Mouse (Mus musculus) liver, embryonic 14.5 days (tissue): ENCODE measurements around the gene Acvr1. TPM values are rescaled to one million over a fixed set of nuclear protein-coding genes. Genes with fewer than 3 reads are reported as not detected.

Experiments
- ATAC-seq: fragments of 200-750 bp; cut with Nextera tagmentation; 2 replicates; pipeline ENCODE4 v1.8.0; 2017; ENCODE audit warnings: moderate number of reproducible peaks, mild to moderate bottlenecking, moderate library complexity; ENCODE audit not compliant: insufficient read depth
- DNase-seq, 3 experiments: peaks; one replicate each; pipeline ENCODE4 v3.0.0-alpha.2; 2012 to 2013; ENCODE audit warnings: low read depth in 3 of 3, low spot score in 3 of 3
- H3K27ac ChIP-seq: fragments of 300-500 bp; sonication (generic); 2 replicates; pipeline ENCODE4 v1.5.1; 2014; ENCODE audit warnings: moderate library complexity, mild to moderate bottlenecking, control low read depth, inconsistent platforms
- H3K27me3 ChIP-seq: fragments of 300-500 bp; sonication (generic); 2 replicates; pipeline ENCODE4 v1.6.1; 2014; ENCODE audit warnings: mild to moderate bottlenecking, low read length, moderate library complexity; ENCODE audit not compliant: control insufficient read depth, insufficient read depth
- H3K36me3 ChIP-seq: fragments of 300-500 bp; sonication (generic); replicated peaks from 2 replicates; pipeline ENCODE4 v1.6.1; 2014; ENCODE audit warnings: low read depth; ENCODE audit not compliant: control insufficient read depth, insufficient read depth
- H3K4me1 ChIP-seq, 2 experiments: fragments of 200-500 bp in 1 of 2; fragments of 300-500 bp in 1 of 2; sonication (generic) in 1 of 2; replicated peaks; 2 replicates each; pipeline ENCODE4 v1.6.1; 2012 to 2014; ENCODE audit warnings: antibody characterized with exemption in 1 of 2, inconsistent platforms in 1 of 2, low read length in 1 of 2; ENCODE audit not compliant: control insufficient read depth in 2 of 2, insufficient read depth in 2 of 2
- H3K4me2 ChIP-seq: fragments of 300-500 bp; sonication (generic); 2 replicates; pipeline ENCODE4 v1.6.1; 2014; ENCODE audit warnings: low read depth, mild to moderate bottlenecking, control low read depth, moderate library complexity
- H3K4me3 ChIP-seq, 2 experiments: fragments of 200-500 bp in 1 of 2; fragments of 300-500 bp in 1 of 2; sonication (generic) in 1 of 2; 2 replicates each; pipeline ENCODE4 v1.5.1; 2012 to 2014; ENCODE audit warnings: low read depth in 2 of 2, low read length in 2 of 2, mild to moderate bottlenecking in 2 of 2, control low read depth in 1 of 2, inconsistent platforms in 1 of 2, moderate library complexity in 1 of 2; ENCODE audit not compliant: insufficient read depth in 1 of 2
- H3K9ac ChIP-seq: fragments of 300-500 bp; sonication (generic); replicated peaks from 2 replicates; pipeline ENCODE4 v1.6.1; 2014; ENCODE audit warnings: mild to moderate bottlenecking, control low read depth, moderate library complexity
- H3K9me3 ChIP-seq: fragments of 300-500 bp; sonication (generic); 2 replicates; pipeline ENCODE4 v1.6.1; 2016; ENCODE audit warnings: low read length, mixed read lengths; ENCODE audit not compliant: control insufficient read depth
- CTCF ChIP-seq: IDR thresholded peaks from 2 replicates; pipeline ENCODE4 v1.5.1; 2016; ENCODE audit warnings: antibody characterized with exemption, low read depth, control low read depth
- EP300 ChIP-seq: IDR thresholded peaks from 2 replicates; pipeline ENCODE4 v1.6.1; 2016; ENCODE audit warnings: antibody characterized with exemption, low read depth
- WGBS: fragments of 180-500 bp; shearing (Covaris S2); extraction: QIAGEN DNeasy Blood & Tissue Kit; methylation state at CpG from one replicate; pipeline ENCODE4 v1.1.7; 2014; ENCODE audit not compliant: insufficient replicate concordance; 5-methylcytosine and 5-hydroxymethylcytosine counted together
- polyA plus RNA-seq, 2 experiments: library from polyadenylated mRNA; depleted of rRNA in 1 of 2; stranded (reverse) in 1 of 2; unstranded in 1 of 2; fragments of >200 nt; fragmentation: Nextera tagmentation in 1 of 2; extraction: Ambion mirVana in 1 of 2; gene quantifications; 2 replicates each; pipeline versions ENCODE4 v1.2.1 to v1.2.3; 2012 to 2014

Acvr1 gene
- polyA plus RNA-seq, 2 experiments, result 2.0 to 3.3 TPM

DNA sequence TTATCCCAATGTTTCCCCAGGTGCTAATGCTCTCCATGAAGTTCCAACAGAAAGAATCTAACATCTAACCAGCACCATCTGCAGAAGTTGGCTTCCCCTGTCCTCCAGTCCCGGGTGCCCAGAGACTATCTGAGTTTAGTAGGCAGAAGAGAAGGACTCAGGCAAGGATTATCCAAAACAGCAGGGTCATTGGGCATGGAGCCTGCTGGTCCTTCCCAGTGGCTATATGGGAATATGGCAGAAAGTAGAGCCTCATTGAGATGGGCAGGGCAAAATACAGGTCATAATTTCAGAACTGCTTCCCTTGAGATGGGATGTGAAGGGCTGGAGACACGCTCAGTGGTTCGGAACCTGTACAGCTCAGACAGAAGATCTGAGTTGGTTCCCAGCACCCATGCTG lies 39.2 kb downstream of the Acvr1 start:
- no peaks in the 10 kb centered on the region for H3K27me3 ChIP-seq
- DNase-seq (no peak), ATAC-seq (no peak)
- H3K27ac ChIP-seq, result no peak overlapping the region
- 60% methylated on average over 3 of the region's 3 CpGs for WGBS
- no peak overlapping the region for H3K4me2 ChIP-seq
- peaks cover 0 to 10% of the 10 kb centered on the region in 2 experiments; a peak in 2 of 4 replicates for H3K4me1 ChIP-seq
- TF ChIP-seq EP300 (no peak), CTCF (no peak)
- no peaks in the 10 kb centered on the region for H3K36me3 ChIP-seq
- no peaks in the 10 kb centered on the region for H3K9me3 ChIP-seq
- no peak overlapping the region for H3K4me3 ChIP-seq
- no peak overlapping the region for H3K9ac ChIP-seq

DNA sequence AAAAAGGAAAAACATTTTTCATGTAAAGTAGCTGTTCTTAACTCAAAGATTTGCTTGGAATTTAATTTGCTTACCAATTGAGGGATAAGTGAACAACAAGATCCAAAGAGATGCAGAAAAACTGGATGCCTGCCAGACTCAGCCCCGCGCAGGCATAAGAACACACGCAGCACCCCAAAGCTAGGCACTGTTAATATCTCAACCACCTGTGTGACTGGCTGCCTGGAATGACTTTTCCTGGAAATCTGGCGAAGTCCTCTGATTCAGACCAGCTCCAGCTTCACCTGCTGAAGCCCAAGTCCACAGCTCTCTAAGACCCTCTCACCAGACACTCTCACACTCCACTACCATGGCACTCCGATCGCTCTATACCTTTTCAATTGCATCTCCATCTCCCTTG lies 42.6 kb downstream of the Acvr1 start:
- TF ChIP-seq CTCF (no peak), EP300 (no peak)
- Histone ChIP-seq H3K4me2 (no peak overlapping the region), H3K9me3 (no peaks in the 10 kb centered on the region), H3K27ac (no peak overlapping the region), H3K27me3 (no peaks in the 10 kb centered on the region), H3K4me1 (peaks cover 0 to 1% of the 10 kb centered on the region in 2 experiments; a peak in 1 of 4 replicates), H3K9ac (no peak overlapping the region), H3K4me3 (no peak overlapping the region), H3K36me3 (no peaks in the 10 kb centered on the region)
- WGBS, result 79% methylated on average over 6 of the region's 6 CpGs
- ATAC-seq (no peak), DNase-seq (no peak)

DNA sequence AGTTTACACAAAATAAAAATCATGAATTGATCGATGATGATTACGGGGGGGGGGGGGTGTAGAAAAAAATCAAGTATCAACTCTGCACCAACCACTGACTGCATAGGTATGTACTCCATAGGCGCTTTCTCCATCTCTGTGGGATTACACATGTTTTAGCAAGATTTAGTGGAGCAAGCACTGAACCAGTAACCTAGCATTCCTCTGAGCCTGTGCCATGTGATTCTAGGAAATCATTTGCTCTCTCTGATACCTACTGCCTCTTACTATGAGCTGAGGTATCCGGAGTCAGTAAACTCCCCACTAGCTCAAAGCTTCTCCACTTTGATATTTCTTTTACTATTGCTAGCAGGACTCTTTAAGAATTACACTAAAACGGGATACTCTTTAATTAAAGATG lies 43.1 kb downstream of the Acvr1 start:
- H3K4me1 ChIP-seq, result no peaks in the 10 kb centered on the region
- no peak overlapping the region for H3K27ac ChIP-seq
- H3K27me3 ChIP-seq, result no peaks in the 10 kb centered on the region
- DNase-seq (no peak), ATAC-seq (no peak)
- no peak overlapping the region for H3K9ac ChIP-seq
- no peaks in the 10 kb centered on the region for H3K9me3 ChIP-seq
- TF ChIP-seq CTCF, result no peak
- TF ChIP-seq EP300, result no peak
- no peak overlapping the region for H3K4me3 ChIP-seq
- WGBS, result 70% methylated on average over 5 of the region's 5 CpGs
- H3K36me3 ChIP-seq, result no peaks in the 10 kb centered on the region
- no peak overlapping the region for H3K4me2 ChIP-seq

- Histone ChIP-seq H3K9me3 (no peaks in the 10 kb centered on the region), H3K27ac (no peak overlapping the region), H3K27me3 (no peaks in the 10 kb centered on the region), H3K4me1 (no peaks in the 10 kb centered on the region), H3K4me2 (no peak overlapping the region), H3K9ac (no peak overlapping the region), H3K4me3 (no peak overlapping the region), H3K36me3 (no peaks in the 10 kb centered on the region)
- TF ChIP-seq EP300, result no peak
- no peak for TF ChIP-seq CTCF
- WGBS, result 66% methylated on average over 12 of the region's 12 CpGs
- DNase-seq (no peak), ATAC-seq (no peak)
Measured at GRCm38 (mm10) chr2:58523097-58523496, 43.9 kb downstream of the Acvr1 start.

DNA sequence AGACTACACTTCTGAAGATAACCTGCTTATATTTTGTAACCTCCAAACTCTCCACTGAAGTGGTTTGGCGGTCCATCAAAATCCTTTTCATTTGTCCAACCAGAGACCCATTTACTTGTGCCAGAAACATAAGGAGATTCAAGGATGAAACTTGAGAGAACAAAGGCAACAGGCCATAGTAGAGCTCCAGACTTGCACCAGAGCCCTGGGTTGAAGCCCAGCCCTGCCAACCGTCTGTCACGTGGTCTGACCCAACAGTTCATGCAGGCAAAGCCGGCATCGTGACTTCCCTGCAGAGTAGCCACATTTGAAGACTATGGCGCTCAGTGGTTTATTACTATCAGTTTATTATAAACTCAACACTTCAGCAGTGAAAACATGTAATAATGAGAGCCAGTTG lies 45.3 kb downstream of the Acvr1 start:
- WGBS, result 63% methylated on average over 6 of the region's 6 CpGs
- H3K9ac ChIP-seq, result no peak overlapping the region
- no peak for DNase-seq

More for the DNA sequence above, 45.3 kb downstream of the Acvr1 start:
- Histone ChIP-seq H3K4me3 (no peak overlapping the region), H3K4me2 (no peak overlapping the region), H3K27ac (no peak overlapping the region), H3K27me3 (no peaks in the 10 kb centered on the region), H3K4me1 (no peaks in the 10 kb centered on the region), H3K36me3 (no peaks in the 10 kb centered on the region), H3K9me3 (no peaks in the 10 kb centered on the region)
- TF ChIP-seq CTCF (no peak), EP300 (no peak)
- no peak for ATAC-seq
